Mouse (Mus musculus): ENCODE measurements around the gene Lgi4.

DNA sequence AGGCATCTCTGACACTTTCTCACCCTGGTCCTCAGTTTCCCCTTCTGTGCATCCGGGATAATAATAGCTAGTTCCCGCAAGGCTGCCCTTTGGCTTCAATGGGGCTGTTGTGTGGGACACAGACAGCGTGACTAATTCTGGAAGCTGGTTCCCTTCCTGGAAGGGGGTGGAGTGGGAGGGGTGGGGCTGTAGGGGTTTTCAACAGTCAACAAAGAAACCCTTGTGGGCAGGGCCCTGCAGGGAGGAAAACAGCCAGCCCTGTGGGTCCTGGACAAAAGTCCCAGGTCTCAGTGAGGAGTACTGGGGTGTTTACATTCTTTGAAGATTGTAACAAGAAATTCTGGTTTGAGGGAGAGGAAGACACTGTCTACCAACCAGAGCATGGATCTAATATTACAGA is 26.0 kb downstream of the Lgi4 start:
- TF ChIP-seq EP300 (IDR thresholded peaks at IDR 0.05), result peak; percentile 27; the same call in 1 of the 2 replicates
- no peak for TF ChIP-seq CTCF (IDR thresholded peaks at IDR 0.05)
